Mouse (Mus musculus) bone marrow, adult 2 months (tissue): Measurements from ENCODE around the gene Fgf18. TPM values are rescaled to one million over a fixed set of nuclear protein-coding genes. Genes with fewer than 3 reads are reported as not detected.

Experiments used
- H3K27ac ChIP-seq: fragments of 200-500 bp; 2 replicates; pipeline ENCODE4 v1.5.1; 2012; ENCODE audit warnings: low read depth, mild to moderate bottlenecking, control low read depth, inconsistent platforms, low read length; ENCODE audit not compliant: control insufficient read depth, poor library complexity, insufficient read depth
- H3K4me1 ChIP-seq: fragments of 200-500 bp; 2 replicates; pipeline ENCODE4 v1.6.1; 2011; ENCODE audit warnings: low read length; ENCODE audit not compliant: control insufficient read depth, insufficient read depth
- H3K4me3 ChIP-seq: fragments of 200-500 bp; replicated peaks from 2 replicates; pipeline ENCODE3; 2011; ENCODE audit warnings: mild to moderate bottlenecking, low read depth, low read length, control low read depth; ENCODE audit not compliant: control insufficient read depth
- CTCF ChIP-seq: fragments of 200-500 bp; IDR thresholded peaks from 2 replicates; pipeline ENCODE4 v1.5.1; 2011; ENCODE audit warnings: low read length, control low read depth; ENCODE audit not compliant: control insufficient read depth, insufficient read depth
- POLR2A ChIP-seq: fragments of 200-500 bp; IDR thresholded peaks from 2 replicates; pipeline ENCODE4 v1.6.1; 2011; ENCODE audit warnings: low read depth, mild to moderate bottlenecking, control low read depth, low read length, borderline replicate concordance; ENCODE audit not compliant: control insufficient read depth
- WGBS: fragments of 180-500 bp; shearing (Covaris S2); methylation state at CpG from one replicate; pipeline ENCODE4 v1.1.7; 2018; 5-methylcytosine and 5-hydroxymethylcytosine counted together
- polyA plus RNA-seq: library from polyadenylated mRNA; stranded (reverse); fragments of >200 nt; gene quantifications from 2 replicates; pipeline ENCODE4 v1.2.4, GENCODE M21; 2011; ENCODE audit warnings: low replicate concordance; ENCODE audit not compliant: missing spikeins, insufficient read depth, insufficient read length

The Fgf18 gene
- polyA plus RNA-seq, 1 experiment = not detected

GRCm38 (mm10) chr11:33079424-33079823 lies 67.8 kb downstream of the Fgf18 start:
- no peak for TF ChIP-seq CTCF
- no peak for TF ChIP-seq POLR2A
- no peak overlapping the region for H3K4me3 ChIP-seq
- H3K4me1 ChIP-seq = no peaks in the 10 kb centered on the region
- WGBS = 57% methylated on average over 6 of the region's 6 CpGs
- no peak overlapping the region for H3K27ac ChIP-seq

- no peaks in the 10 kb centered on the region for H3K4me1 ChIP-seq
- 52% methylated on average over 7 of the region's 7 CpGs for WGBS
- no peak overlapping the region for H3K27ac ChIP-seq
- TF ChIP-seq CTCF (no peak), POLR2A (no peak)
- no peak overlapping the region for H3K4me3 ChIP-seq
Observed at GRCm38 (mm10) chr11:33078036-33078435, 69.2 kb downstream of the Fgf18 start.

- 45% methylated on average over 8 of the region's 8 CpGs for WGBS
- TF ChIP-seq CTCF (no peak), POLR2A (no peak)
- Histone ChIP-seq H3K4me3 (no peak overlapping the region), H3K27ac (no peak overlapping the region), H3K4me1 (no peaks in the 10 kb centered on the region)
Observed at GRCm38 (mm10) chr11:33075293-33075692, 71.9 kb downstream of the Fgf18 start.

GRCm38 (mm10) chr11:33074541-33074940 lies 72.7 kb downstream of the Fgf18 start:
- WGBS = 63% methylated on average over 7 of the region's 7 CpGs
- no peaks in the 10 kb centered on the region for H3K4me1 ChIP-seq
- no peak overlapping the region for H3K27ac ChIP-seq
- no peak overlapping the region for H3K4me3 ChIP-seq
- TF ChIP-seq CTCF (no peak), POLR2A (no peak)

- Histone ChIP-seq H3K27ac (no peak overlapping the region), H3K4me3 (no peak overlapping the region), H3K4me1 (no peaks in the 10 kb centered on the region)
- WGBS = 76% methylated on average over 5 of the region's 5 CpGs
- no peak for TF ChIP-seq CTCF
- TF ChIP-seq POLR2A = no peak
Observed at GRCm38 (mm10) chr11:33071358-33071922, 75.8 kb downstream of the Fgf18 start.

DNA sequence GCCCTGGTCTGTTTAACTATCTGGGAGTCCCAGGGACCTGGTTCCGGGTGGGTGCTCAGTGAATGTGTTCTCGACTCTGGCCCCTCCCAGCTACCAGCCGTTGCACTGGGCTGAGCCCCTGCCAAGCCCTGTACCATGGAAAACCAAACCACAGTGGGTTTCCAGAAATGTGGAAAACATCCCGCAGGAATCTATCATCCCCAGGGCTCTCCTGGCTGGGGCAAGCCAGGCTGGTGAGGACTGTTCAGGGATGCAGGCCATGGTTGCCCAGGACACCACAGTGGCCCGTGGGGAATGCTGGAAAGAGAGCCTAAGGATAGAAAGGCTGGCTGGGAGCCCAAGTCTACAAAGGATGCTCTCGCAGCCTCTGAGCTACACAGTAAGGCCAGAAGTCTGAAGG lies 76.7 kb downstream of the Fgf18 start:
- no peak overlapping the region for H3K4me3 ChIP-seq
- no peak overlapping the region for H3K27ac ChIP-seq
- no peaks in the 10 kb centered on the region for H3K4me1 ChIP-seq
- WGBS = 81% methylated on average over 6 of the region's 6 CpGs
- TF ChIP-seq CTCF (no peak), POLR2A (no peak)

Other genes starting within 250 kb of the Fgf18 start
- gene Npm1, start 15.8 kb upstream of the Fgf18 start, polyA plus RNA-seq = 466 and 1,387 TPM in 2 replicates
- gene Tlx3, start 56.2 kb upstream of the Fgf18 start, polyA plus RNA-seq = not detected in 2 replicates
- gene Gm12117, start 129.3 kb upstream of the Fgf18 start, polyA plus RNA-seq = not detected in 2 replicates